Mouse (Mus musculus): ENCODE data around the gene Tas1r3. TPM values are rescaled to one million over a fixed set of nuclear protein-coding genes. Genes with fewer than 3 reads are reported as not detected.
A peak's percentile ranks its signal among the peaks of the same experiment; 100 is the strongest.

Gene Tas1r3
- polyA plus RNA-seq, 1 experiment from 2014 or later, result 0.56 TPM

- Histone ChIP-seq H3K9me3 (no peaks in the 10 kb centered on the region), H3K4me3 (no peak overlapping the region), H3K4me1 (peaks cover 38% of the 10 kb centered on the region), H3K27ac (no peak overlapping the region), H3K36me3 (peaks cover 38% of the 10 kb centered on the region), H3K9ac (peak overlapping the region; percentile 38; the same call in 1 of the 2 replicates), H3K4me2 (replicated peaks) (peak overlapping the region; percentile 99), H3K27me3 (replicated peaks) (no peaks in the 10 kb centered on the region)
- no peak for ATAC-seq (ENCODE audit: low FRiP score, low read depth)
- 50% methylated on average over 6 of the region's 6 CpGs for WGBS
Observed at GRCm38 (mm10) chr4:155895216-155895615, 32.1 kb upstream of the Tas1r3 start.

GRCm38 (mm10) chr4:155894311-155894881 is 31.2 kb upstream of the Tas1r3 start:
- Histone ChIP-seq H3K4me1 (peaks cover 40% of the 10 kb centered on the region), H3K27me3 (replicated peaks) (no peaks in the 10 kb centered on the region), H3K9me3 (no peaks in the 10 kb centered on the region), H3K36me3 (peaks cover 33% of the 10 kb centered on the region), H3K9ac (peak overlapping the region; percentile 38), H3K4me2 (replicated peaks) (peak overlapping the region; percentile 99), H3K4me3 (peak overlapping the region; percentile 2), H3K27ac (no peak overlapping the region)
- 41% methylated on average over 8 of the region's 8 CpGs for WGBS
- ATAC-seq (ENCODE audit: low FRiP score, low read depth), result no peak

- ATAC-seq (ENCODE audit: low FRiP score, low read depth), result no peak
- Histone ChIP-seq H3K9ac (peak overlapping the region; percentile 91), H3K27me3 (replicated peaks) (no peaks in the 10 kb centered on the region), H3K4me1 (peaks cover 40% of the 10 kb centered on the region), H3K36me3 (peaks cover 33% of the 10 kb centered on the region), H3K4me2 (replicated peaks) (peak overlapping the region; percentile 99), H3K27ac (no peak overlapping the region), H3K9me3 (no peaks in the 10 kb centered on the region), H3K4me3 (peak overlapping the region; percentile 92)
- 67% methylated on average over 8 of the region's 8 CpGs for WGBS
Observed at GRCm38 (mm10) chr4:155893212-155893690, 30.1 kb upstream of the Tas1r3 start.

GRCm38 (mm10) chr4:155892438-155893211 is 29.5 kb upstream of the Tas1r3 start:
- H3K27me3 ChIP-seq (replicated peaks), result no peaks in the 10 kb centered on the region
- H3K4me2 ChIP-seq (replicated peaks), result peak overlapping the region; percentile 99
- peak overlapping the region; percentile 97 for H3K27ac ChIP-seq
- WGBS, result 5% methylated on average over 37 of the region's 37 CpGs
- no peaks in the 10 kb centered on the region for H3K9me3 ChIP-seq
- peaks cover 40% of the 10 kb centered on the region for H3K4me1 ChIP-seq
- peaks cover 36% of the 10 kb centered on the region for H3K36me3 ChIP-seq
- peak overlapping the region; percentile 91 for H3K9ac ChIP-seq
- ATAC-seq (ENCODE audit: low FRiP score, low read depth), result peak; percentile 59
- peak overlapping the region; percentile 92 for H3K4me3 ChIP-seq

GRCm38 (mm10) chr4:155892017-155892416 is 28.9 kb upstream of the Tas1r3 start:
- Histone ChIP-seq H3K36me3 (peaks cover 39% of the 10 kb centered on the region), H3K4me1 (peaks cover 40% of the 10 kb centered on the region), H3K4me3 (peak overlapping the region; percentile 92), H3K4me2 (replicated peaks) (peak overlapping the region; percentile 99), H3K9me3 (no peaks in the 10 kb centered on the region), H3K9ac (peak overlapping the region; percentile 91), H3K27ac (peak overlapping the region; percentile 97), H3K27me3 (replicated peaks) (no peaks in the 10 kb centered on the region)
- WGBS, result under 1% methylated on average over 56 of the region's 56 CpGs
- peak; percentile 90 for ATAC-seq (ENCODE audit: low FRiP score, low read depth)

GRCm38 (mm10) chr4:155891551-155892001 is 28.4 kb upstream of the Tas1r3 start, which contains the start of the genes Pusl1 and Acap3:
TSS of gene Pusl1 (minus strand) at chr4:155891781.
TSS of gene Acap3 (plus strand) at chr4:155891822.
- H3K4me3 ChIP-seq, result peak within 1 kb of the TSS; percentile 92
- peaks cover 40% of the 10 kb centered on the region for H3K4me1 ChIP-seq
- WGBS, result under 1% methylated on average over 52 of the region's 52 CpGs
- peak; percentile 83 for ATAC-seq (ENCODE audit: low FRiP score, low read depth)
- H3K9ac ChIP-seq, result peak within 1 kb of the TSS; percentile 91
- peak within 1 kb of the TSS; percentile 99 for H3K4me2 ChIP-seq (replicated peaks)
- H3K27ac ChIP-seq, result peak within 1 kb of the TSS; percentile 97
- H3K9me3 ChIP-seq, result no peaks in the 10 kb centered on the region
- H3K27me3 ChIP-seq (replicated peaks), result no peaks in the 10 kb centered on the region
- peaks cover 39% of the 10 kb centered on the region for H3K36me3 ChIP-seq

GRCm38 (mm10) chr4:155891011-155891471 is 27.9 kb upstream of the Tas1r3 start:
- under 1% methylated on average over 34 of the region's 34 CpGs for WGBS
- Histone ChIP-seq H3K4me3 (peak overlapping the region; percentile 92), H3K4me2 (replicated peaks) (peak overlapping the region; percentile 99), H3K9ac (peak overlapping the region; percentile 91), H3K27me3 (replicated peaks) (no peaks in the 10 kb centered on the region), H3K4me1 (peaks cover 40% of the 10 kb centered on the region), H3K36me3 (peaks cover 39% of the 10 kb centered on the region), H3K9me3 (no peaks in the 10 kb centered on the region), H3K27ac (no peak overlapping the region)
- ATAC-seq (ENCODE audit: low FRiP score, low read depth), result no peak

GRCm38 (mm10) chr4:155889316-155889715 is 26.2 kb upstream of the Tas1r3 start:
- Histone ChIP-seq H3K4me3 (no peak overlapping the region), H3K27me3 (replicated peaks) (no peaks in the 10 kb centered on the region), H3K27ac (no peak overlapping the region), H3K9ac (no peak overlapping the region), H3K9me3 (no peaks in the 10 kb centered on the region), H3K4me2 (replicated peaks) (no peak overlapping the region), H3K4me1 (peaks cover 27% of the 10 kb centered on the region), H3K36me3 (peaks cover 51% of the 10 kb centered on the region)
- 88% methylated on average over 5 of the region's 5 CpGs for WGBS
- no peak for ATAC-seq (ENCODE audit: low FRiP score, low read depth)

- peaks cover 57% of the 10 kb centered on the region for H3K36me3 ChIP-seq
- H3K27ac ChIP-seq, result no peak overlapping the region
- H3K4me1 ChIP-seq, result peaks cover 16% of the 10 kb centered on the region
- ATAC-seq (ENCODE audit: low FRiP score, low read depth), result no peak
- no peak overlapping the region for H3K4me2 ChIP-seq (replicated peaks)
- no peak overlapping the region for H3K4me3 ChIP-seq
- H3K9ac ChIP-seq, result no peak overlapping the region
- 94% methylated on average over 9 of the region's 9 CpGs for WGBS
- no peaks in the 10 kb centered on the region for H3K27me3 ChIP-seq (replicated peaks)
- no peaks in the 10 kb centered on the region for H3K9me3 ChIP-seq
Observed at GRCm38 (mm10) chr4:155888181-155888580, 25.0 kb upstream of the Tas1r3 start.

GRCm38 (mm10) chr4:155887674-155888073 is 24.5 kb upstream of the Tas1r3 start:
- no peaks in the 10 kb centered on the region for H3K27me3 ChIP-seq (replicated peaks)
- H3K9me3 ChIP-seq, result no peaks in the 10 kb centered on the region
- 87% methylated on average over 10 of the region's 10 CpGs for WGBS
- H3K9ac ChIP-seq, result no peak overlapping the region
- no peak overlapping the region for H3K27ac ChIP-seq
- H3K4me2 ChIP-seq (replicated peaks), result no peak overlapping the region
- peaks cover 57% of the 10 kb centered on the region for H3K36me3 ChIP-seq
- ATAC-seq (ENCODE audit: low FRiP score, low read depth), result no peak
- peaks cover 11% of the 10 kb centered on the region for H3K4me1 ChIP-seq
- H3K4me3 ChIP-seq, result no peak overlapping the region

- H3K27ac ChIP-seq, result no peak overlapping the region
- 94% methylated on average over 5 of the region's 5 CpGs for WGBS
- H3K9me3 ChIP-seq, result no peaks in the 10 kb centered on the region
- ATAC-seq (ENCODE audit: low FRiP score, low read depth), result no peak
- no peak overlapping the region for H3K4me2 ChIP-seq (replicated peaks)
- no peak overlapping the region for H3K4me3 ChIP-seq
- peaks cover 10% of the 10 kb centered on the region for H3K4me1 ChIP-seq
- H3K9ac ChIP-seq, result no peak overlapping the region
- peaks cover 57% of the 10 kb centered on the region for H3K36me3 ChIP-seq
- H3K27me3 ChIP-seq (replicated peaks), result no peaks in the 10 kb centered on the region
Observed at GRCm38 (mm10) chr4:155886330-155886729, 23.2 kb upstream of the Tas1r3 start.

- Histone ChIP-seq H3K4me1 (no peaks in the 10 kb centered on the region), H3K36me3 (peaks cover 49% of the 10 kb centered on the region), H3K27ac (no peak overlapping the region), H3K9me3 (no peaks in the 10 kb centered on the region), H3K4me2 (replicated peaks) (no peak overlapping the region), H3K9ac (no peak overlapping the region), H3K4me3 (no peak overlapping the region), H3K27me3 (replicated peaks) (no peaks in the 10 kb centered on the region)
- no peak for ATAC-seq (ENCODE audit: low FRiP score, low read depth)
- 87% methylated on average over 3 of the region's 3 CpGs for WGBS
Observed at GRCm38 (mm10) chr4:155883587-155883986, 20.4 kb upstream of the Tas1r3 start.
